Mouse (Mus musculus): ENCODE data around the gene Hoxd1. TPM values are rescaled to one million over a fixed set of nuclear protein-coding genes. Genes with fewer than 3 reads are reported as not detected.

Gene Hoxd1
- polyA plus RNA-seq, 1 experiment from 2014 or later: not detected

Other genes starting within 250 kb of the Hoxd1 start
- 7.5 to 17.7 TPM (median 10.7 TPM) in 3 replicates for gene Lnpk, start 183.5 kb upstream of the Hoxd1 start, polyA plus RNA-seq (2018)
- gene Evx2, start 103.4 kb upstream of the Hoxd1 start, polyA plus RNA-seq (2018): not detected in 3 replicates
- gene Hoxd13, start 94.7 kb upstream of the Hoxd1 start, polyA plus RNA-seq (2018): not detected in 3 replicates
- not detected in 3 replicates for gene Hoxd12, start 88.0 kb upstream of the Hoxd1 start, polyA plus RNA-seq (2018)
- gene Hoxd11, start 83.4 kb upstream of the Hoxd1 start, polyA plus RNA-seq (2018): not detected in 3 replicates
- not detected in 3 replicates for gene Hoxd10, start 71.1 kb upstream of the Hoxd1 start, polyA plus RNA-seq (2018)
- not detected in 3 replicates for gene Hoxd9, start 65.3 kb upstream of the Hoxd1 start, polyA plus RNA-seq (2018)
- gene Hoxd8, start 58.4 kb upstream of the Hoxd1 start, polyA plus RNA-seq (2018): not detected in 3 replicates
- not detected in 3 replicates for gene Hoxd3, start 51.1 kb upstream of the Hoxd1 start, polyA plus RNA-seq (2018)
- not detected in 3 replicates for gene Hoxd4, start 51.1 kb upstream of the Hoxd1 start, polyA plus RNA-seq (2018)
- not detected in 3 replicates for gene Gm28230, start 36.3 kb upstream of the Hoxd1 start, polyA plus RNA-seq (2018)
- gene Mtx2, start 62.8 kb downstream of the Hoxd1 start, polyA plus RNA-seq (2018): 19.1 to 26.2 TPM (median 22.2 TPM) in 3 replicates